Mouse (Mus musculus): ENCODE measurements around the gene Sema4b. TPM values are rescaled to one million over a fixed set of nuclear protein-coding genes. Genes with fewer than 3 reads are reported as not detected.
A peak's percentile ranks its signal among the peaks of the same experiment; 100 is the strongest.

Sema4b gene
- total and polyA plus RNA-seq, 2 experiments from 2014 or later = 29.2 to 43.7 TPM

- Histone ChIP-seq H3K4me2 (ENCODE audit: low read depth, low read length, poor library complexity, severe bottlenecking) (no peak overlapping the region), H3K4me1 (ENCODE audit: insufficient read depth, low read length) (no peaks in the 10 kb centered on the region), H3K4me3 (ENCODE audit: low read depth, low read length) (no peak overlapping the region), H3K27me3 (ENCODE audit: insufficient read depth, low read length) (no peaks in the 10 kb centered on the region), H3K36me3 (ENCODE audit: insufficient read depth, low read length) (peaks cover 45% of the 10 kb centered on the region), H3K9me3 (ENCODE audit: low read length) (no peaks in the 10 kb centered on the region), H3K27ac (ENCODE audit: low read depth, low read length) (no peak overlapping the region), H3K9ac (replicated peaks; ENCODE audit: low read length, poor library complexity, severe bottlenecking) (no peak overlapping the region)
- WGBS = 93% methylated on average over 9 of the region's 9 CpGs
- ATAC-seq (ENCODE audit: low FRiP score) (no peak), DNase-seq (ENCODE audit: low spot score) (no peak)
- no peak for TF ChIP-seq CTCF (IDR thresholded peaks at IDR 0.05)
These were observed 32.0 kb downstream of the Sema4b start for GRCm38 (mm10) chr7:80218666-80219065.

- WGBS = over 99% methylated on average over 9 of the region's 9 CpGs
- TF ChIP-seq CTCF (IDR thresholded peaks at IDR 0.05) = no peak
- H3K4me3 ChIP-seq (ENCODE audit: low read depth, low read length) = no peak overlapping the region
- no peak overlapping the region for H3K4me2 ChIP-seq (ENCODE audit: low read depth, low read length, poor library complexity, severe bottlenecking)
- H3K4me1 ChIP-seq (ENCODE audit: insufficient read depth, low read length) = no peaks in the 10 kb centered on the region
- no peak overlapping the region for H3K27ac ChIP-seq (ENCODE audit: low read depth, low read length)
- H3K9me3 ChIP-seq (ENCODE audit: low read length) = no peaks in the 10 kb centered on the region
- DNase-seq (ENCODE audit: low spot score) (no peak), ATAC-seq (ENCODE audit: low FRiP score) (no peak)
- no peak overlapping the region for H3K9ac ChIP-seq (replicated peaks; ENCODE audit: low read length, poor library complexity, severe bottlenecking)
- no peaks in the 10 kb centered on the region for H3K27me3 ChIP-seq (ENCODE audit: insufficient read depth, low read length)
- H3K36me3 ChIP-seq (ENCODE audit: insufficient read depth, low read length) = peaks cover 61% of the 10 kb centered on the region
These were observed 33.7 kb downstream of the Sema4b start for GRCm38 (mm10) chr7:80220237-80220797.

- H3K9ac ChIP-seq (replicated peaks; ENCODE audit: low read length, poor library complexity, severe bottlenecking) = no peak overlapping the region
- 89% methylated on average over 4 of the region's 4 CpGs for WGBS
- DNase-seq (ENCODE audit: low spot score) (no peak), ATAC-seq (ENCODE audit: low FRiP score) (no peak)
- no peaks in the 10 kb centered on the region for H3K9me3 ChIP-seq (ENCODE audit: low read length)
- H3K4me3 ChIP-seq (ENCODE audit: low read depth, low read length) = no peak overlapping the region
- no peak overlapping the region for H3K27ac ChIP-seq (ENCODE audit: low read depth, low read length)
- H3K4me1 ChIP-seq (ENCODE audit: insufficient read depth, low read length) = no peaks in the 10 kb centered on the region
- H3K27me3 ChIP-seq (ENCODE audit: insufficient read depth, low read length) = no peaks in the 10 kb centered on the region
- H3K36me3 ChIP-seq (ENCODE audit: insufficient read depth, low read length) = peaks cover 66% of the 10 kb centered on the region
- H3K4me2 ChIP-seq (ENCODE audit: low read depth, low read length, poor library complexity, severe bottlenecking) = no peak overlapping the region
- TF ChIP-seq CTCF (IDR thresholded peaks at IDR 0.05) = no peak
These were observed 34.6 kb downstream of the Sema4b start for GRCm38 (mm10) chr7:80221179-80221750.

- WGBS = 98% methylated on average over 4 of the region's 4 CpGs
- Histone ChIP-seq H3K4me1 (ENCODE audit: insufficient read depth, low read length) (no peaks in the 10 kb centered on the region), H3K4me2 (ENCODE audit: low read depth, low read length, poor library complexity, severe bottlenecking) (no peak overlapping the region), H3K4me3 (ENCODE audit: low read depth, low read length) (no peak overlapping the region), H3K27ac (ENCODE audit: low read depth, low read length) (no peak overlapping the region), H3K9ac (replicated peaks; ENCODE audit: low read length, poor library complexity, severe bottlenecking) (no peak overlapping the region), H3K36me3 (ENCODE audit: insufficient read depth, low read length) (peaks cover 29% of the 10 kb centered on the region), H3K27me3 (ENCODE audit: insufficient read depth, low read length) (no peaks in the 10 kb centered on the region; the same call in 1 of the 2 replicates), H3K9me3 (ENCODE audit: low read length) (no peaks in the 10 kb centered on the region)
- ATAC-seq (ENCODE audit: low FRiP score) = no peak
- TF ChIP-seq CTCF (IDR thresholded peaks at IDR 0.05) = peak; percentile 25; the same call in 1 of the 2 replicates
- no peak for DNase-seq (ENCODE audit: low spot score)
These were observed 40.4 kb downstream of the Sema4b start for GRCm38 (mm10) chr7:80227065-80227464.

- WGBS = 50% methylated on average over 6 of the region's 6 CpGs
- no peak overlapping the region for H3K27ac ChIP-seq (ENCODE audit: low read depth, low read length)
- H3K27me3 ChIP-seq (ENCODE audit: insufficient read depth, low read length) = no peaks in the 10 kb centered on the region; the same call in 1 of the 2 replicates
- no peak overlapping the region for H3K4me2 ChIP-seq (ENCODE audit: low read depth, low read length, poor library complexity, severe bottlenecking)
- TF ChIP-seq CTCF (IDR thresholded peaks at IDR 0.05) = no peak
- H3K4me1 ChIP-seq (ENCODE audit: insufficient read depth, low read length) = no peaks in the 10 kb centered on the region
- H3K36me3 ChIP-seq (ENCODE audit: insufficient read depth, low read length) = peaks cover 9% of the 10 kb centered on the region
- no peak overlapping the region for H3K9ac ChIP-seq (replicated peaks; ENCODE audit: low read length, poor library complexity, severe bottlenecking)
- no peak overlapping the region for H3K4me3 ChIP-seq (ENCODE audit: low read depth, low read length)
- no peaks in the 10 kb centered on the region for H3K9me3 ChIP-seq (ENCODE audit: low read length)
- DNase-seq (ENCODE audit: low spot score) = no peak
- no peak for ATAC-seq (ENCODE audit: low FRiP score)
These were observed 43.6 kb downstream of the Sema4b start for GRCm38 (mm10) chr7:80230196-80230595.

GRCm38 (mm10) chr7:80231971-80232488 is 45.4 kb downstream of the Sema4b start:
- no peak for TF ChIP-seq CTCF (IDR thresholded peaks at IDR 0.05)
- ATAC-seq (ENCODE audit: low FRiP score) (peak; percentile 36; the same call in 1 of the 2 replicates), DNase-seq (ENCODE audit: low spot score) (no peak)
- Histone ChIP-seq H3K36me3 (ENCODE audit: insufficient read depth, low read length) (0 out of 2 replicates have a peak, but pooled peaks cover 3% of the 10 kb centered on the region), H3K27ac (ENCODE audit: low read depth, low read length) (no peak overlapping the region), H3K9ac (replicated peaks; ENCODE audit: low read length, poor library complexity, severe bottlenecking) (peak overlapping the region; percentile 60), H3K4me1 (ENCODE audit: insufficient read depth, low read length) (no peaks in the 10 kb centered on the region), H3K4me3 (ENCODE audit: low read depth, low read length) (peak overlapping the region; percentile 68), H3K9me3 (ENCODE audit: low read length) (no peaks in the 10 kb centered on the region), H3K4me2 (ENCODE audit: low read depth, low read length, poor library complexity, severe bottlenecking) (peak overlapping the region; percentile 76), H3K27me3 (ENCODE audit: insufficient read depth, low read length) (no peaks in the 10 kb centered on the region; the same call in 1 of the 2 replicates)
- WGBS = 2% methylated on average over 29 of the region's 29 CpGs

Measured in midbrain, postnatal 0 days (tissue).